Mouse (Mus musculus): ENCODE data around the gene Kcnma1.

DNA sequence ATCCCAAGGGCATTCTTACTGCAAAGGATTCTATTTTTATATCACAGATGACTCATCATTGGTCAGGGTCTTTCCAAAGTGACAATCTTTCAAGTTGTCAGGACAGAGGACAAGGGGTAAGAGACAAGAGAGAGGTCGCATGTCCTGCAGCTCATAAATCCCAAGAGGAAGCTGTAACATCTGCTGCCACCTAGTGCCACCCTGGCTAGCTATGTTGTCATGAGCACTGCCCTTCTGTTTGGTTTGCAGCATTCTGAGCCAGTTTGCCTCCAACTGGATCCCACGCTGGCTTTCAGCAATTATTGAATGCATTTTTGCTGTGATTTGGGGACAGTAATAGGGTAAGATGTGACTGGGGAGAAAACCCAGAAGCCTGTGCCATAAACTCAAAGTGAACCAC is 373.6 kb downstream of the Kcnma1 start:
- TF ChIP-seq POLR2A (IDR thresholded peaks at IDR 0.05; ENCODE audit: low read depth, low read length) (no peak), CTCF (conservative IDR thresholded peaks at IDR 0.05; ENCODE audit: insufficient read depth, insufficient read length, low read depth, low read length) (no peak; the same call in 1 of the 2 replicates)
